Mouse (Mus musculus) neural tube, embryonic 13.5 days (tissue): ENCODE results near the gene Gucy2c. TPM values are rescaled to one million over a fixed set of nuclear protein-coding genes. Genes with fewer than 3 reads are reported as not detected.
A peak's percentile ranks its signal among the peaks of the same experiment; 100 is the strongest.

Experiments used
- ATAC-seq: fragments of 200-750 bp; cut with Nextera tagmentation; 2 replicates; pipeline ENCODE4 v1.8.0; 2017; ENCODE audit warnings: low read depth, mild to moderate bottlenecking, moderate TSS enrichment, moderate library complexity
- H3K27ac ChIP-seq: fragments of 300-500 bp; sonication (generic); replicated peaks from 2 replicates; pipeline ENCODE4 v1.5.1; 2015; ENCODE audit warnings: moderate library complexity, mild to moderate bottlenecking, inconsistent platforms
- H3K27me3 ChIP-seq: fragments of 300-500 bp; sonication (generic); 2 replicates; pipeline ENCODE4 v1.6.1; 2015; ENCODE audit warnings: mild to moderate bottlenecking, inconsistent platforms
- H3K36me3 ChIP-seq: fragments of 300-500 bp; sonication (generic); 2 replicates; pipeline ENCODE4 v1.6.1; 2015; ENCODE audit warnings: mild to moderate bottlenecking, inconsistent platforms
- H3K4me1 ChIP-seq: fragments of 300-500 bp; sonication (generic); replicated peaks from 2 replicates; pipeline ENCODE4 v1.6.1; 2015; ENCODE audit warnings: inconsistent platforms
- H3K4me2 ChIP-seq: fragments of 300-500 bp; sonication (generic); 2 replicates; pipeline ENCODE4 v1.6.1; 2015; ENCODE audit warnings: inconsistent platforms, mild to moderate bottlenecking, moderate library complexity
- H3K4me3 ChIP-seq: fragments of 300-500 bp; sonication (generic); 2 replicates; pipeline ENCODE4 v1.5.1; 2015; ENCODE audit warnings: mild to moderate bottlenecking, inconsistent platforms
- H3K9ac ChIP-seq: fragments of 300-500 bp; sonication (generic); 2 replicates; pipeline ENCODE4 v1.6.1; 2015; ENCODE audit warnings: moderate library complexity, mild to moderate bottlenecking, inconsistent platforms
- H3K9me3 ChIP-seq: fragments of 300-500 bp; sonication (generic); 2 replicates; pipeline ENCODE4 v1.6.1; 2016; ENCODE audit warnings: inconsistent platforms
- WGBS: fragments of 180-500 bp; shearing (Covaris S2); methylation state at CpG from one replicate; pipeline ENCODE4 v1.1.7; 2015; 5-methylcytosine and 5-hydroxymethylcytosine counted together
- polyA plus RNA-seq: library from polyadenylated mRNA; unstranded; fragments of >200 nt; fragmentation: Nextera tagmentation; extraction: Ambion mirVana; gene quantifications from 2 replicates; pipeline ENCODE4 v1.2.1, GENCODE M21; 2015

Gucy2c gene
- polyA plus RNA-seq, 1 experiment from 2014 or later, result 0.28 TPM

- no peak overlapping the region for H3K9ac ChIP-seq
- H3K36me3 ChIP-seq, result no peaks in the 10 kb centered on the region
- no peak overlapping the region for H3K4me3 ChIP-seq
- H3K9me3 ChIP-seq, result no peaks in the 10 kb centered on the region
- ATAC-seq, result no peak
- no peak overlapping the region for H3K27ac ChIP-seq
- H3K4me2 ChIP-seq, result no peak overlapping the region
- WGBS, result 83% methylated on average over 7 of the region's 7 CpGs
- no peaks in the 10 kb centered on the region for H3K4me1 ChIP-seq
- H3K27me3 ChIP-seq, result no peaks in the 10 kb centered on the region
These were observed 11.7 kb downstream of the Gucy2c start for GRCm38 (mm10) chr6:136769859-136770258.

- no peaks in the 10 kb centered on the region for H3K4me1 ChIP-seq
- no peaks in the 10 kb centered on the region for H3K9me3 ChIP-seq
- no peak overlapping the region for H3K4me2 ChIP-seq
- no peak overlapping the region for H3K27ac ChIP-seq
- no peak overlapping the region for H3K4me3 ChIP-seq
- no peak overlapping the region for H3K9ac ChIP-seq
- WGBS, result 90% methylated on average over 8 of the region's 8 CpGs
- no peaks in the 10 kb centered on the region for H3K36me3 ChIP-seq
- no peak for ATAC-seq
- H3K27me3 ChIP-seq, result no peaks in the 10 kb centered on the region
These were observed 12.4 kb downstream of the Gucy2c start for GRCm38 (mm10) chr6:136769143-136769542.

GRCm38 (mm10) chr6:136763912-136764311, 17.7 kb downstream of the Gucy2c start:
- no peak overlapping the region for H3K4me2 ChIP-seq
- no peaks in the 10 kb centered on the region for H3K36me3 ChIP-seq
- no peak for ATAC-seq
- 93% methylated on average over 1 of the region's 1 CpGs for WGBS
- H3K4me3 ChIP-seq, result no peak overlapping the region
- H3K27me3 ChIP-seq, result no peaks in the 10 kb centered on the region
- no peak overlapping the region for H3K27ac ChIP-seq
- no peaks in the 10 kb centered on the region for H3K4me1 ChIP-seq
- H3K9me3 ChIP-seq, result no peaks in the 10 kb centered on the region
- H3K9ac ChIP-seq, result no peak overlapping the region

- Histone ChIP-seq H3K4me1 (no peaks in the 10 kb centered on the region), H3K9ac (no peak overlapping the region), H3K9me3 (no peaks in the 10 kb centered on the region), H3K36me3 (no peaks in the 10 kb centered on the region), H3K27me3 (no peaks in the 10 kb centered on the region), H3K4me2 (no peak overlapping the region), H3K4me3 (no peak overlapping the region), H3K27ac (no peak overlapping the region)
- no peak for ATAC-seq
- WGBS, result 92% methylated on average over 11 of the region's 11 CpGs
These were observed 31.0 kb downstream of the Gucy2c start for GRCm38 (mm10) chr6:136750567-136750966.

GRCm38 (mm10) chr6:136745586-136745985, 36.0 kb downstream of the Gucy2c start:
- Histone ChIP-seq H3K4me2 (no peak overlapping the region), H3K27me3 (no peaks in the 10 kb centered on the region), H3K27ac (no peak overlapping the region), H3K36me3 (no peaks in the 10 kb centered on the region), H3K4me1 (peaks cover 3% of the 10 kb centered on the region), H3K9ac (no peak overlapping the region), H3K9me3 (no peaks in the 10 kb centered on the region), H3K4me3 (no peak overlapping the region)
- 84% methylated on average over 5 of the region's 5 CpGs for WGBS
- no peak for ATAC-seq

GRCm38 (mm10) chr6:136743729-136744128, 37.8 kb downstream of the Gucy2c start:
- no peak overlapping the region for H3K27ac ChIP-seq
- no peak for ATAC-seq
- H3K4me2 ChIP-seq, result no peak overlapping the region
- no peak overlapping the region for H3K4me3 ChIP-seq
- H3K9ac ChIP-seq, result no peak overlapping the region
- no peaks in the 10 kb centered on the region for H3K36me3 ChIP-seq
- H3K4me1 ChIP-seq, result peaks cover 3% of the 10 kb centered on the region
- WGBS, result 85% methylated on average over 7 of the region's 7 CpGs
- H3K27me3 ChIP-seq, result no peaks in the 10 kb centered on the region
- H3K9me3 ChIP-seq, result no peaks in the 10 kb centered on the region

- H3K27ac ChIP-seq, result no peak overlapping the region
- H3K27me3 ChIP-seq, result no peaks in the 10 kb centered on the region
- no peaks in the 10 kb centered on the region for H3K36me3 ChIP-seq
- H3K9ac ChIP-seq, result no peak overlapping the region
- peaks cover 3% of the 10 kb centered on the region for H3K4me1 ChIP-seq
- H3K9me3 ChIP-seq, result no peaks in the 10 kb centered on the region
- H3K4me2 ChIP-seq, result no peak overlapping the region
- peak; percentile 63 for ATAC-seq
- 41% methylated on average over 10 of the region's 10 CpGs for WGBS
- no peak overlapping the region for H3K4me3 ChIP-seq
These were observed 39.0 kb downstream of the Gucy2c start for GRCm38 (mm10) chr6:136742352-136743118.

GRCm38 (mm10) chr6:136741281-136741680, 40.3 kb downstream of the Gucy2c start:
- Histone ChIP-seq H3K27ac (no peak overlapping the region), H3K4me2 (no peak overlapping the region), H3K9me3 (no peaks in the 10 kb centered on the region), H3K4me1 (peaks cover 3% of the 10 kb centered on the region), H3K36me3 (no peaks in the 10 kb centered on the region), H3K27me3 (no peaks in the 10 kb centered on the region), H3K4me3 (no peak overlapping the region), H3K9ac (no peak overlapping the region)
- WGBS, result 85% methylated on average over 10 of the region's 10 CpGs
- ATAC-seq, result no peak

GRCm38 (mm10) chr6:136735766-136736165, 45.8 kb downstream of the Gucy2c start:
- Histone ChIP-seq H3K27me3 (no peaks in the 10 kb centered on the region), H3K4me1 (no peaks in the 10 kb centered on the region), H3K36me3 (no peaks in the 10 kb centered on the region), H3K4me3 (no peak overlapping the region), H3K9ac (no peak overlapping the region), H3K4me2 (no peak overlapping the region), H3K9me3 (no peaks in the 10 kb centered on the region), H3K27ac (no peak overlapping the region)
- no peak for ATAC-seq
- WGBS, result 86% methylated on average over 7 of the region's 7 CpGs

- no peaks in the 10 kb centered on the region for H3K27me3 ChIP-seq
These were observed 53.4 kb downstream of the Gucy2c start for GRCm38 (mm10) chr6:136728144-136728543.

GRCm38 (mm10) chr6:136723171-136723570, 58.4 kb downstream of the Gucy2c start:
- H3K4me2 ChIP-seq, result no peak overlapping the region
- no peaks in the 10 kb centered on the region for H3K27me3 ChIP-seq
- no peak overlapping the region for H3K9ac ChIP-seq
- no peak overlapping the region for H3K4me3 ChIP-seq
- H3K4me1 ChIP-seq, result no peaks in the 10 kb centered on the region
- H3K27ac ChIP-seq, result no peak overlapping the region
- H3K9me3 ChIP-seq, result no peaks in the 10 kb centered on the region
- 84% methylated on average over 3 of the region's 3 CpGs for WGBS
- no peaks in the 10 kb centered on the region for H3K36me3 ChIP-seq
- ATAC-seq, result no peak

More at GRCm38 (mm10) chr6:136728144-136728543, 53.4 kb downstream of the Gucy2c start:
- Histone ChIP-seq H3K4me1 (no peaks in the 10 kb centered on the region), H3K4me3 (no peak overlapping the region), H3K4me2 (no peak overlapping the region), H3K27ac (no peak overlapping the region), H3K9me3 (no peaks in the 10 kb centered on the region), H3K36me3 (no peaks in the 10 kb centered on the region), H3K9ac (no peak overlapping the region)
- ATAC-seq, result no peak
- WGBS, result 94% methylated on average over 14 of the region's 14 CpGs

GRCm38 (mm10) chr6:136722565-136722964, 59.0 kb downstream of the Gucy2c start:
- Histone ChIP-seq H3K36me3 (no peaks in the 10 kb centered on the region), H3K4me3 (no peak overlapping the region), H3K9me3 (no peaks in the 10 kb centered on the region), H3K4me2 (no peak overlapping the region), H3K27ac (no peak overlapping the region), H3K9ac (no peak overlapping the region), H3K4me1 (no peaks in the 10 kb centered on the region), H3K27me3 (no peaks in the 10 kb centered on the region)
- no peak for ATAC-seq
- WGBS, result 93% methylated on average over 7 of the region's 7 CpGs

- Histone ChIP-seq H3K4me3 (no peak overlapping the region), H3K9me3 (no peaks in the 10 kb centered on the region), H3K27ac (no peak overlapping the region), H3K36me3 (no peaks in the 10 kb centered on the region), H3K4me1 (no peaks in the 10 kb centered on the region), H3K27me3 (no peaks in the 10 kb centered on the region), H3K9ac (no peak overlapping the region), H3K4me2 (no peak overlapping the region)
- ATAC-seq, result no peak
- 64% methylated on average over 6 of the region's 6 CpGs for WGBS
These were observed 59.6 kb downstream of the Gucy2c start for GRCm38 (mm10) chr6:136721925-136722324.
